Mouse (Mus musculus) embryonic facial prominence, embryonic 14.5 days (tissue): ENCODE measurements around the gene Mtcl1. TPM values are rescaled to one million over a fixed set of nuclear protein-coding genes. Genes with fewer than 3 reads are reported as not detected.

Source experiments
- ATAC-seq: fragments of 200-750 bp; cut with Nextera tagmentation; 2 replicates; pipeline ENCODE4 v1.8.0; 2017; ENCODE audit warnings: low read depth, moderate number of reproducible peaks, moderate TSS enrichment
- DNase-seq: peaks from one replicate; pipeline ENCODE4 v3.0.0-alpha.2; 2015; ENCODE audit warnings: low spot score
- H3K27ac ChIP-seq: fragments of 300-500 bp; sonication (generic); replicated peaks from 2 replicates; pipeline ENCODE4 v1.5.1; 2014; ENCODE audit warnings: low read depth, mild to moderate bottlenecking, low read length, moderate library complexity
- H3K27me3 ChIP-seq: fragments of 300-500 bp; sonication (generic); replicated peaks from 2 replicates; pipeline ENCODE4 v1.6.1; 2014; ENCODE audit warnings: low read length; ENCODE audit not compliant: control insufficient read depth, insufficient read depth
- H3K36me3 ChIP-seq: fragments of 300-500 bp; sonication (generic); 2 replicates; pipeline ENCODE4 v1.6.1; 2014; ENCODE audit warnings: low read length, mixed read lengths; ENCODE audit not compliant: control insufficient read depth, insufficient read depth
- H3K4me1 ChIP-seq: fragments of 300-500 bp; sonication (generic); 2 replicates; pipeline ENCODE4 v1.6.1; 2014; ENCODE audit warnings: antibody characterized with exemption, low read length; ENCODE audit not compliant: control insufficient read depth, insufficient read depth
- H3K4me2 ChIP-seq: fragments of 300-500 bp; sonication (generic); 2 replicates; pipeline ENCODE4 v1.6.1; 2014; ENCODE audit warnings: low read depth, mild to moderate bottlenecking, low read length, moderate library complexity, mixed read lengths
- H3K4me3 ChIP-seq: fragments of 300-500 bp; sonication (generic); 2 replicates; pipeline ENCODE4 v1.5.1; 2014; ENCODE audit warnings: low read depth, mild to moderate bottlenecking, low read length
- H3K9ac ChIP-seq: fragments of 300-500 bp; sonication (generic); 2 replicates; pipeline ENCODE4 v1.6.1; 2014; ENCODE audit warnings: low read depth, mild to moderate bottlenecking, low read length, moderate library complexity, mixed read lengths
- H3K9me3 ChIP-seq: fragments of 300-500 bp; sonication (generic); 2 replicates; pipeline ENCODE4 v1.6.1; 2016; ENCODE audit warnings: low read length; ENCODE audit not compliant: control insufficient read depth
- WGBS: fragments of 180-500 bp; shearing (Covaris S2); extraction: QIAGEN DNeasy Blood & Tissue Kit; methylation state at CpG from one replicate; pipeline ENCODE4 v1.1.7; 2014; 5-methylcytosine and 5-hydroxymethylcytosine counted together
- polyA plus RNA-seq: library from polyadenylated mRNA; unstranded; fragments of >200 nt; fragmentation: Nextera tagmentation; extraction: Ambion mirVana; gene quantifications from 2 replicates; pipeline ENCODE4 v1.2.1, GENCODE M21; 2014

The Mtcl1 gene
- polyA plus RNA-seq, 1 experiment from 2014 or later, result 8.8 TPM

DNA sequence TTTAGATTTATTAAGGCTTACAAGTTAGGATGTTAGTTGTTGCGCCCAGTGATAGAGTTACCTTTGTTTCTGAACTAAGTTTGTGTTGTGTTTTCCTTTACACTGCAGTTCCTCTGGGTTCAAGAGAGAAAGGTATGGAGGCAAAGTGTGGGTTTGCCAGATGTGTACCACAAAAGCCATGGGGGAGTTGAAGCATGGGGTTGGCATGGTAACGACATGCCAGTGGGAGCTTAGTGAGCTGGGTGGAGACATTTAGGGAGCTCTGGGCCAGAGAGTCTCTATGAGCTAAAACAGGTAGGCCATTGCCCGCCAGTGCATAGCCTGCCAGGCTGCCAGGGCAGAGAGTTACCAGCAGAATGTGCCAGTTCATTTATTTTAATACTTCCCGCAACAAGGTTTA lies 132.0 kb downstream of the Mtcl1 start:
- WGBS, result 91% methylated on average over 4 of the region's 4 CpGs
- peak; percentile 37; the same call in 1 of the 2 replicates for ATAC-seq
- H3K4me2 ChIP-seq, result no peak overlapping the region
- no peak for DNase-seq
- H3K9ac ChIP-seq, result no peak overlapping the region
- peaks cover 15% of the 10 kb centered on the region for H3K4me1 ChIP-seq
- H3K27me3 ChIP-seq, result no peaks in the 10 kb centered on the region
- H3K36me3 ChIP-seq, result no peaks in the 10 kb centered on the region
- no peak overlapping the region for H3K4me3 ChIP-seq
- H3K9me3 ChIP-seq, result no peaks in the 10 kb centered on the region
- H3K27ac ChIP-seq, result no peak overlapping the region

DNA sequence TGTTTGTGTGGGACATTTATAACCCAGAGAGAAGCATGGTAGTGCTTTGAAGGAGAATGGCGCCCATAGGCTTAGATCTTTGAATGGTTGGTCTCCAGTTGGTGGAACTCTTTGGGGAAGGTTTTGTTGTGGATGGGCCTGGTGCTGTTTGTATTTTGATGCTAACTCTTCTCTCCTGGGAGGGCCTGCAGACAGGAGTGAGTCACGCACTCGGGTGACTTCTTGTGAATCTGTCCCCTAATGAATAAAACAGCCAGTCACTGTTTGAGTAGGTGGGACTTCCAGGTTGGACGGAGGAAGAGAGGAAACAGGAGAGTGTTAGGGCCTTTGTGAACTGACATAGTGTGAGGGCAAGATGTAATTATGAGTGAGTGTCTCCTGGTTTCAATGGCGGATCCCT lies 132.4 kb downstream of the Mtcl1 start:
- no peaks in the 10 kb centered on the region for H3K36me3 ChIP-seq
- ATAC-seq (no peak), DNase-seq (no peak)
- no peaks in the 10 kb centered on the region for H3K9me3 ChIP-seq
- no peak overlapping the region for H3K9ac ChIP-seq
- H3K27me3 ChIP-seq, result no peaks in the 10 kb centered on the region
- 81% methylated on average over 5 of the region's 5 CpGs for WGBS
- no peak overlapping the region for H3K27ac ChIP-seq
- no peak overlapping the region for H3K4me2 ChIP-seq
- peaks cover 15% of the 10 kb centered on the region for H3K4me1 ChIP-seq
- H3K4me3 ChIP-seq, result no peak overlapping the region

DNA sequence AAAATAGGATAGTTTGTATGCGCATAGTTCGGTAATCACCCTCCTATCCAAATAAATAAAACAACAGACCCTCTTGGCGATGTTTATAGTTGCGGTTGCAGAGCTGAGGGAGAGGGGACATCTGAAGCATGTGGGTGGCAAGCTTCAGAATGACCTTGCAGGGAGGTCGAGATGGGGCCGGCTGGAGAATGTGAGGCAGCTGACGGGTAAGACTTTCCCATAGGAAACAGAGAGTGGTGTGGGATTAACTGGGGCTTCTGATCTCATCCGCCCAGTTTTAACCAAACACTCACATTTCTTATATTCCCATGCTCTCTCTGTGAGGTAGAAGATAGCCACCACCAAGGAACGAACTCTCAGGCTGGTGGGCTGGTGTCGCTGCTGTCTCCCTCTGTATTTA lies 134.1 kb downstream of the Mtcl1 start:
- Histone ChIP-seq H3K4me1 (peaks cover 15% of the 10 kb centered on the region), H3K27ac (peak overlapping the region; percentile 13; the same call in 1 of the 2 replicates), H3K36me3 (no peaks in the 10 kb centered on the region), H3K9me3 (no peaks in the 10 kb centered on the region), H3K4me2 (peak overlapping the region; percentile 29), H3K4me3 (no peak overlapping the region), H3K9ac (no peak overlapping the region), H3K27me3 (no peaks in the 10 kb centered on the region)
- DNase-seq, result peak; percentile 61
- ATAC-seq, result peak; percentile 58; the same call in 1 of the 2 replicates
- 14% methylated on average over 10 of the region's 10 CpGs for WGBS

DNA sequence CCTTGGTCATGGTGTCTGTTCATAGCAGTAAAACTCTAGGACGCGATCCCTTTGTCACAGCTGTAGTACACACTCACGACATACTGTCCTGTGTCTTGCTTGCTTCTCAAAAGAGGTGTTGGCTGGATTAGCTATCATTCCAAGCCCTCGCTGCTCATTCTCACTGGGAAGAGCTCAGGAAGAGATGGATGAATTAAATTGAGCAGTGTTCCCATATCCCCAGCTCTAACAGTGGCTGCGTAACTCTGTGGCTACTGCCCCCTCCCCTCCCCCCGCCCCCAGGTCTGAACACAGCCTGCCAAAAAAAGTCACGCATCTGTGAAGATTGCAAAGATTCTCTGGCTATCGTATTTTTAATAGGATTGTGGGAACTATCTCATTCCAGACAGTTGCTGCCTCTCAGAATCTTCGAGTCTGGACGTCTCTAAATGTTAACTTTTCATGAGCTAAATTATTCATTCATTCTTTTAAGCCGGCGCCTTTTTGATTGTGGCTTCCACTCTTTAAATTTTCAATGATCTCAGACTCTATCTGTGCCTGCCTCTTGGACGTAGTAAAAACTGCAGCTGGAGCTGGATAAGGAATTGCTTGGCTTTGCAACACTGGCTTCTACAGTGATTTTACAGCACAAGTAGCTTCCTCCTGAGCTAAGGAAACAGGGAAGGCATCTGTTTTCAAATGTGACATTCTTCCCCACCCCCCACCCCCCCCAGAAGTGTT lies 134.8 kb downstream of the Mtcl1 start:
- H3K27me3 ChIP-seq, result no peaks in the 10 kb centered on the region
- peak overlapping the region; percentile 29 for H3K4me2 ChIP-seq
- H3K4me3 ChIP-seq, result no peak overlapping the region
- no peaks in the 10 kb centered on the region for H3K9me3 ChIP-seq
- DNase-seq (peak; percentile 65), ATAC-seq (0 out of 2 replicates have a peak, but pooled peaks have one; percentile 37)
- H3K27ac ChIP-seq, result peak overlapping the region; percentile 13
- no peak overlapping the region for H3K9ac ChIP-seq
- H3K4me1 ChIP-seq, result peaks cover 15% of the 10 kb centered on the region
- 37% methylated on average over 13 of the region's 13 CpGs for WGBS
- no peaks in the 10 kb centered on the region for H3K36me3 ChIP-seq

DNA sequence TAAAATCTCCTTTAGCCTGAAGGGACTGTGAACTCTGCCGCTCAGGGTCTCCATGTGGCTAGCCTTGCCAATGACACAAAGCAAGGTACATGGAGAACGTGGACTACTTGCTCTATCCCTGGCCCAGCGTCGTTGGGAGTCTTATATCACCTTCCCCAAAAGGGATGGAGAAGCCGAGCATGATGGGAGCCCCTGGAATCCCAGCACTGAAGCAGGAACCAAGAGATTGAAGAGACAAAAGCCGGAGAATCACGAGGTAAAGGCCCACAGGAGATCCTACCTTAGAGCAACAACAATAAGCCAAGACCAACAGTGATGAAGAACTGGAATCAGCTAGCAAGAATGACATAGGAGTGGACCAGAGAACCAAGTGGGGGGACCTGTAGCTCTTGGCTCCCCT lies 147.6 kb downstream of the Mtcl1 start:
- WGBS, result 90% methylated on average over 7 of the region's 7 CpGs
- Histone ChIP-seq H3K4me1 (no peaks in the 10 kb centered on the region), H3K27me3 (no peaks in the 10 kb centered on the region), H3K9ac (no peak overlapping the region), H3K27ac (no peak overlapping the region), H3K4me2 (no peak overlapping the region), H3K36me3 (no peaks in the 10 kb centered on the region), H3K4me3 (no peak overlapping the region), H3K9me3 (no peaks in the 10 kb centered on the region)
- no peak for ATAC-seq
- DNase-seq, result no peak

GRCm38 (mm10) chr17:66301267-66301666 lies 148.3 kb downstream of the Mtcl1 start:
- Histone ChIP-seq H3K36me3 (no peaks in the 10 kb centered on the region), H3K4me2 (no peak overlapping the region), H3K9me3 (no peaks in the 10 kb centered on the region), H3K27me3 (no peaks in the 10 kb centered on the region), H3K9ac (no peak overlapping the region), H3K4me1 (no peaks in the 10 kb centered on the region), H3K4me3 (no peak overlapping the region), H3K27ac (no peak overlapping the region)
- DNase-seq (no peak), ATAC-seq (no peak)
- WGBS, result 62% methylated on average over 4 of the region's 4 CpGs

DNA sequence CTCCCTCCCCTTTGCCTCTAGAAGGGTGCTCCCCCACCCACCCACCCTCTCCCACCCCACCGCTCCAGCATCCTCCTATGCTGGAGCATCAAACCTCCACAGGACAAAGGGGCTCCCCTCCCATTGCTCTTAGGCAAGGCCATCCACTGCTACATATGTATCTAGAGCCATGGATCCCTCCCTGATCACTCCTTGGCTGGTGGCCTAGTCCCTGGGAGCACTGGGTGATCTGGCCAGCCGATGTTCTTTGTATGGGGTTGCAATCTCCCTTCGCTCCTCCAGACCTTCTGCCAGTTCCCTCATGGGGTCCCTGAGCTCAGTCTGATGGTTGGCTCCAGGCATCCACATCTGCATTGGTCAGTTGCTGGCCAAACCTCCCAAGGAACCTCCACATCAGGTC lies 151.8 kb downstream of the Mtcl1 start:
- no peak overlapping the region for H3K27ac ChIP-seq
- no peaks in the 10 kb centered on the region for H3K27me3 ChIP-seq
- H3K4me1 ChIP-seq, result no peaks in the 10 kb centered on the region
- no peak overlapping the region for H3K9ac ChIP-seq
- WGBS, result 90% methylated on average over 3 of the region's 3 CpGs
- ATAC-seq, result no peak
- no peaks in the 10 kb centered on the region for H3K9me3 ChIP-seq
- no peaks in the 10 kb centered on the region for H3K36me3 ChIP-seq
- no peak for DNase-seq
- H3K4me3 ChIP-seq, result no peak overlapping the region
- H3K4me2 ChIP-seq, result no peak overlapping the region

- WGBS, result 90% methylated on average over 4 of the region's 4 CpGs
These were observed 156.0 kb downstream of the Mtcl1 start for GRCm38 (mm10) chr17:66293581-66293980.

DNA sequence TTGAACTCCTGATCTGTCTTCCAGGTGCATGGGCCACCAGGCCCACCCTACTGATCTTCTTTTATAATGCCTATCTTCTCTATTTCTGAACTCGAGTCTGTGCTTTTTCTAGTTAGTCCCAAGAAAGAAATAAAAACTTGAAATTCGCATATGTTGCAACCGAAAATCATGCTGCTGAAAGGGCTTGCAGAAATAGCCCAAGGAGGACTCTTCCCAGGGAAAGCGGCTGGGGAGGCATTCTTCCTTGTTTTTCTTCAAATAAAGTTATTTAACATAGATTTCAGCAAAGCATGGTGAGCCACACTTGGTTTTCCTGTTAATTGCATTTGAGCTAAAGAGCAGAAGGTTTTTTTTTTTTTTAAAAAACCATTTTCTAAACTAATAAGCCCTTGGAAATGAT lies 159.7 kb downstream of the Mtcl1 start:
- H3K27ac ChIP-seq, result no peak overlapping the region
- WGBS, result 85% methylated on average over 4 of the region's 4 CpGs
- H3K4me3 ChIP-seq, result no peak overlapping the region
- ATAC-seq (no peak), DNase-seq (no peak)
- H3K4me2 ChIP-seq, result no peak overlapping the region
- no peaks in the 10 kb centered on the region for H3K27me3 ChIP-seq
- no peak overlapping the region for H3K9ac ChIP-seq
- no peaks in the 10 kb centered on the region for H3K36me3 ChIP-seq
- no peaks in the 10 kb centered on the region for H3K4me1 ChIP-seq
- 0 out of 2 replicates have a peak, but pooled peaks cover 6% of the 10 kb centered on the region for H3K9me3 ChIP-seq

More at GRCm38 (mm10) chr17:66293581-66293980, 156.0 kb downstream of the Mtcl1 start:
- no peaks in the 10 kb centered on the region for H3K27me3 ChIP-seq
- no peaks in the 10 kb centered on the region for H3K4me1 ChIP-seq
- no peak overlapping the region for H3K27ac ChIP-seq
- no peak overlapping the region for H3K9ac ChIP-seq
- 0 out of 2 replicates have a peak, but pooled peaks cover 6% of the 10 kb centered on the region for H3K9me3 ChIP-seq
- DNase-seq (no peak), ATAC-seq (no peak)
- no peak overlapping the region for H3K4me2 ChIP-seq
- H3K4me3 ChIP-seq, result no peak overlapping the region
- no peaks in the 10 kb centered on the region for H3K36me3 ChIP-seq
